12 mouse cellular contexts compared by ENCODE assay signal in the genomic region with DNA sequence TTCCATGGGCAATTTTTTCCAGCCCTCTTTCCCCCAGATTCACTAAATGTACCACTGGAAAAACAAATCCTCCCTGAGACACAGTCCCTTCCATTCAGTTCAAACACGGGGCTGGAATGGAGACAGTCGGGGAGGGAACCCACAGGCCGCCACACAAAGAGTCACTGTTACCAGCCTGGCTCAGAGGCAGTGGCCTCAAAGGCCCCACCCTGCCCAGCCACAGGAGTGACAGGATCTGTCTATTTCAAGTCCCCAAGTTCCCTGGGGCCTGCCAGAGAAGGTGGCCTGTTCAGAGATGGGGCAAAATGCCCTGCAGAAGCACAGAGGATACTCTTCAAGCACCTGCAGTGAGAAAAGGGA. TPM values are rescaled to one million over a fixed set of nuclear protein-coding genes. Genes with fewer than 3 reads are reported as not detected.
DNase-seq lines count a peak whose midpoint lies in the region; ATAC-seq and TF ChIP-seq lines count a peak whose summit lies in the region.
"Had no signal": no experiment of that assay in that cellular context is flagged by ENCODE, and none has a peak within 500 bp of the region (broad histone marks: within the 10 kb centered on the region; RNA-seq: fewer than 3 reads in every experiment).

No protein-coding gene starts in this region.

- H3K4me1 ChIP-seq in cortical plate, adult 2 months (ENCODE audit: control insufficient read depth, insufficient read depth, low read length): peaks cover 2% of the 10 kb centered on the region; the same call in 1 of the 2 replicates
- no peaks in the 10 kb centered on the region for H3K4me1 ChIP-seq in hindbrain, embryonic 16.5 days (ENCODE audit: control insufficient read depth, insufficient read depth, low read depth, low read length)
- 0 out of 2 replicates have a peak, but pooled peaks cover 3% of the 10 kb centered on the region for H3K4me1 ChIP-seq in limb, embryonic 14.5 days (ENCODE audit: control insufficient read depth, insufficient read depth, low read length)

- no peak for TF ChIP-seq POLR2A in cortical plate, adult 2 months (IDR thresholded peaks at IDR 0.05; ENCODE audit: extremely low read depth, insufficient read depth, low read length)
- TF ChIP-seq POLR2A in limb, embryonic 14.5 days (IDR thresholded peaks at IDR 0.05; ENCODE audit: borderline replicate concordance, extremely low read depth, insufficient read depth, insufficient read length): no peak

- 59% methylated on average over 3 of the region's 3 CpGs for WGBS in hindbrain, embryonic 16.5 days
- WGBS in limb, embryonic 14.5 days: 76% methylated on average over 3 of the region's 3 CpGs

- intact Hi-C loops in left cerebral cortex, adult 2 months (cut with DNase I): no loop called here

- H3K9me3 ChIP-seq in hindbrain, embryonic 16.5 days (ENCODE audit: control insufficient read depth, low read length): no peaks in the 10 kb centered on the region
- no peaks in the 10 kb centered on the region for H3K9me3 ChIP-seq in limb, embryonic 14.5 days (ENCODE audit: control insufficient read depth, low read length)

- H3K4me3 ChIP-seq in left cerebral cortex, adult 2 months: no peak overlapping the region
- H3K4me3 ChIP-seq in cortical plate, adult 2 months (ENCODE audit: insufficient read depth, low read length): no peak overlapping the region
- H3K4me3 ChIP-seq in hindbrain, embryonic 16.5 days (ENCODE audit: low read length): no peak overlapping the region
- no peak overlapping the region for H3K4me3 ChIP-seq in limb, embryonic 14.5 days (replicated peaks; ENCODE audit: low read length)
- H3K4me3 ChIP-seq: heart, adult 2 months had no signal

- no peaks in the 10 kb centered on the region for H3K27me3 ChIP-seq in hindbrain, embryonic 16.5 days (replicated peaks; ENCODE audit: control insufficient read depth, insufficient read depth, low read length)
- no peaks in the 10 kb centered on the region for H3K27me3 ChIP-seq in limb, embryonic 14.5 days (ENCODE audit: control insufficient read depth, insufficient read depth, low read length)

- H3K36me3 ChIP-seq in hindbrain, embryonic 16.5 days (ENCODE audit: control insufficient read depth, insufficient read depth, low read length): peaks cover 9% of the 10 kb centered on the region
- peaks cover 82% of the 10 kb centered on the region for H3K36me3 ChIP-seq in limb, embryonic 14.5 days (ENCODE audit: control insufficient read depth, insufficient read depth, low read length)

- H3K27ac ChIP-seq in left cerebral cortex, adult 2 months: peak overlapping the region; percentile 81
- H3K27ac ChIP-seq in cortical plate, adult 2 months (ENCODE audit: insufficient read depth, low read length): peak overlapping the region; percentile 98
- peak overlapping the region; percentile 40; the same call in 1 of the 2 replicates for H3K27ac ChIP-seq in hindbrain, embryonic 16.5 days (ENCODE audit: low read depth, low read length)
- peak overlapping the region; percentile 81 for H3K27ac ChIP-seq in limb, embryonic 14.5 days (replicated peaks; ENCODE audit: low read depth, low read length)
- H3K27ac ChIP-seq: heart, adult 2 months had no signal

- peak in 1 of 2 experiments; percentile 39 for DNase-seq in left cerebral cortex, adult 2 months (ENCODE audit: extremely low spot score in 1 of 2, low spot score in 2 of 2)
- DNase-seq in left cerebral cortex, adult 18-20 months (ENCODE audit: low spot score in 2 of 2): no peak
- DNase-seq in limb, embryonic 14.5 days (ENCODE audit: low spot score): peak; percentile 23
- DNase-seq in urinary bladder, postnatal 36 days (ENCODE audit: low spot score in 2 of 2): no peak
- DNase-seq in embryo, embryonic 10 days (ENCODE audit: low spot score): no peak
- DNase-seq: adrenal gland, postnatal 36 days; heart, adult 2 months; kidney, adult 8-10 months; thymus, adult 18-20 months had no signal

- no peak for TF ChIP-seq CTCF in left cerebral cortex, adult 2 months (IDR thresholded peaks at IDR 0.05)
- TF ChIP-seq CTCF in cortical plate, adult 2 months (IDR thresholded peaks at IDR 0.05; ENCODE audit: extremely low read depth, insufficient read depth, low read length): no peak

- H3K9ac ChIP-seq in hindbrain, embryonic 16.5 days (ENCODE audit: low read depth, low read length): no peak overlapping the region
- no peak overlapping the region for H3K9ac ChIP-seq in limb, embryonic 14.5 days (ENCODE audit: low read depth, low read length, severe bottlenecking)

- no peak overlapping the region for H3K4me2 ChIP-seq in hindbrain, embryonic 16.5 days (ENCODE audit: low read length)
- no peak overlapping the region for H3K4me2 ChIP-seq in limb, embryonic 14.5 days (replicated peaks; ENCODE audit: low read depth, low read length, severe bottlenecking)

- ATAC-seq in hindbrain, embryonic 16.5 days: peak; percentile 87
- ATAC-seq in limb, embryonic 14.5 days (ENCODE audit: low FRiP score, low read depth): peak; percentile 63; the same call in 1 of the 2 replicates
- no peak for ATAC-seq in inflammation-experienced regulatory T-cells, adult 6 months

RNA-seq across cellular contexts. Expression of a gene that starts 13.3 kb away (rescaled TPM):
- 10 to 100 TPM; 10.7 to 10.9 TPM for total RNA-seq in left cerebral cortex, adult 2 months (2021)
- 10 to 100 TPM; 10.6 to 10.7 TPM for total RNA-seq in left cerebral cortex, adult 18-20 months (2021)
- 4.1 and 4.3 TPM in 2 replicates for polyA plus RNA-seq in cortical plate, adult 2 months (2012; rRNA removed)
- polyA plus RNA-seq in hindbrain, embryonic 16.5 days (2015; fragmentation: Nextera tagmentation; extraction: Ambion mirVana): 5.5 and 5.7 TPM in 2 replicates
- 4.7 and 5.1 TPM in 2 replicates for polyA plus RNA-seq in limb, embryonic 14.5 days (2012; rRNA removed)
- polyA plus RNA-seq in limb, embryonic 14.5 days (2014; fragmentation: Nextera tagmentation; extraction: Ambion mirVana): 5.1 and 5.8 TPM in 2 replicates
- polyA plus RNA-seq in inflammation-experienced regulatory T-cells, adult 6 months (2017; shearing (Covaris generic)): 1 to 10 TPM; 2.9 to 5.4 (median 4.3) TPM

RNA-seq across cellular contexts. Expression of a gene that starts 31.5 kb away (rescaled TPM):
- 10 to 100 TPM; 20.4 to 20.7 TPM for total RNA-seq in left cerebral cortex, adult 2 months (2021)
- total RNA-seq in left cerebral cortex, adult 18-20 months (2021): 10 to 100 TPM; 18.2 to 22.4 TPM
- polyA plus RNA-seq in cortical plate, adult 2 months (2012; rRNA removed): 11.4 and 12.1 TPM in 2 replicates
- 21.3 and 22.8 TPM in 2 replicates for polyA plus RNA-seq in hindbrain, embryonic 16.5 days (2015; fragmentation: Nextera tagmentation; extraction: Ambion mirVana)
- 8.7 and 20.6 TPM in 2 replicates for polyA plus RNA-seq in limb, embryonic 14.5 days (2012; rRNA removed)
- polyA plus RNA-seq in limb, embryonic 14.5 days (2014; fragmentation: Nextera tagmentation; extraction: Ambion mirVana): 38.9 and 39.6 TPM in 2 replicates
- polyA plus RNA-seq in inflammation-experienced regulatory T-cells, adult 6 months (2017; shearing (Covaris generic)): 10 to 100 TPM; 47.1 to 57.7 (median 56.0) TPM

RNA-seq across cellular contexts. Expression of a gene that starts 31.8 kb away (rescaled TPM):
- total RNA-seq in left cerebral cortex, adult 2 months (2021): 10 to 100 TPM; 45.8 to 49.5 TPM
- total RNA-seq in left cerebral cortex, adult 18-20 months (2021): 10 to 100 TPM; 42.1 to 44.3 TPM
- polyA plus RNA-seq in cortical plate, adult 2 months (2012; rRNA removed): 59.6 and 71.7 TPM in 2 replicates
- 51.2 and 67.9 TPM in 2 replicates for polyA plus RNA-seq in hindbrain, embryonic 16.5 days (2015; fragmentation: Nextera tagmentation; extraction: Ambion mirVana)
- 26.9 and 37.8 TPM in 2 replicates for polyA plus RNA-seq in limb, embryonic 14.5 days (2012; rRNA removed)
- 62.2 and 64.8 TPM in 2 replicates for polyA plus RNA-seq in limb, embryonic 14.5 days (2014; fragmentation: Nextera tagmentation; extraction: Ambion mirVana)
- polyA plus RNA-seq in inflammation-experienced regulatory T-cells, adult 6 months (2017; shearing (Covaris generic)): 10 to 100 TPM; 18.8 to 22.3 (median 21.0) TPM

Comparison
In these comparisons a context has a peak if more than half of its experiments do, and no peak if none do; other contexts are left out.
1. H3K27ac ChIP-seq: peak in every context shown above with its lines; median percentile 98 in cortical plate, adult 2 months; 81 in left cerebral cortex, adult 2 months; 81 in limb, embryonic 14.5 days; 40 in hindbrain, embryonic 16.5 days.